Comparison of ENCODE assay signal across 11 mouse cellular contexts in genomic region chr11:102595341-102595820, GRCm38 (mm10). TPM values are rescaled to one million over a fixed set of nuclear protein-coding genes. Genes with fewer than 3 reads are reported as not detected.
DNase-seq lines count a peak whose midpoint lies in the region; ATAC-seq and TF ChIP-seq lines count a peak whose summit lies in the region.
"Had no signal": no experiment of that assay in that cellular context is flagged by ENCODE, and none has a peak within 500 bp of the region (broad histone marks: within the 10 kb centered on the region; RNA-seq: fewer than 3 reads in every experiment).

No protein-coding gene starts in this region.

- H3K9ac ChIP-seq in lung, embryonic 14.5 days: no peak overlapping the region
- H3K9ac ChIP-seq in forebrain, postnatal 0 days: 0 out of 2 replicates have a peak overlapping the region, but pooled peaks have one; percentile 0
- no peak overlapping the region for H3K9ac ChIP-seq in neural tube, embryonic 15.5 days (replicated peaks)

- 26% methylated on average over 4 of the region's 4 CpGs for WGBS in heart, embryonic 10.5 days
- WGBS in lung, embryonic 14.5 days: 15% methylated on average over 3 of the region's 4 CpGs
- 12% methylated on average over 4 of the region's 4 CpGs for WGBS in forebrain, postnatal 0 days
- 8% methylated on average over 4 of the region's 4 CpGs for WGBS in neural tube, embryonic 15.5 days

- no peaks in the 10 kb centered on the region for H3K9me3 ChIP-seq in heart, embryonic 10.5 days
- H3K9me3 ChIP-seq in lung, embryonic 14.5 days (ENCODE audit: low read depth, low read length): no peaks in the 10 kb centered on the region
- no peaks in the 10 kb centered on the region for H3K9me3 ChIP-seq in forebrain, postnatal 0 days (ENCODE audit: low read length)
- H3K9me3 ChIP-seq in neural tube, embryonic 15.5 days (replicated peaks): no peaks in the 10 kb centered on the region

- no peak for TF ChIP-seq CTCF in lung, embryonic 14.5 days (IDR thresholded peaks at IDR 0.05; ENCODE audit: low read depth)
- TF ChIP-seq CTCF in forebrain, postnatal 0 days (IDR thresholded peaks at IDR 0.05; ENCODE audit: low read depth): no peak

- peak; percentile 64 for DNase-seq in heart, embryonic 10.5 days (ENCODE audit: low spot score)
- no peak for DNase-seq in heart, adult 11 months
- peak; percentile 72 for DNase-seq in lung, embryonic 14.5 days
- DNase-seq in lung, postnatal 14 days: no peak
- DNase-seq in forebrain, postnatal 0 days: no peak
- DNase-seq in urinary bladder, adult 18-20 months (ENCODE audit: low spot score in 2 of 2): no peak
- DNase-seq in thymus, postnatal 0 days (ENCODE audit: low spot score): no peak
- DNase-seq: cerebellum, postnatal 10 days; gastrocnemius, postnatal 36 days; lung, postnatal 36 days had no signal

- H3K36me3 ChIP-seq in heart, embryonic 10.5 days: no peaks in the 10 kb centered on the region
- H3K36me3 ChIP-seq in lung, embryonic 14.5 days (ENCODE audit: insufficient read depth): no peaks in the 10 kb centered on the region
- no peaks in the 10 kb centered on the region for H3K36me3 ChIP-seq in forebrain, postnatal 0 days (ENCODE audit: insufficient read depth)
- H3K36me3 ChIP-seq in neural tube, embryonic 15.5 days: no peaks in the 10 kb centered on the region

- peak overlapping the region; percentile 80 for H3K27ac ChIP-seq in heart, embryonic 10.5 days
- peak overlapping the region; percentile 61 for H3K27ac ChIP-seq in lung, embryonic 14.5 days (ENCODE audit: low read depth)
- H3K27ac ChIP-seq in forebrain, postnatal 0 days (ENCODE audit: low read depth, low read length): no peak overlapping the region
- H3K27ac ChIP-seq in neural tube, embryonic 15.5 days (replicated peaks): peak overlapping the region; percentile 38

- peaks cover 11% of the 10 kb centered on the region for H3K4me1 ChIP-seq in heart, embryonic 10.5 days
- no peaks in the 10 kb centered on the region for H3K4me1 ChIP-seq in lung, embryonic 14.5 days (ENCODE audit: insufficient read depth)
- no peaks in the 10 kb centered on the region for H3K4me1 ChIP-seq in forebrain, postnatal 0 days (ENCODE audit: insufficient read depth)
- H3K4me1 ChIP-seq in neural tube, embryonic 15.5 days: peaks cover 9% of the 10 kb centered on the region

- H3K4me2 ChIP-seq in lung, embryonic 14.5 days: peak overlapping the region; percentile 13
- H3K4me2 ChIP-seq in forebrain, postnatal 0 days (ENCODE audit: low read depth): no peak overlapping the region
- 0 out of 2 replicates have a peak overlapping the region, but pooled peaks have one; percentile 20 for H3K4me2 ChIP-seq in neural tube, embryonic 15.5 days

- H3K4me3 ChIP-seq in heart, embryonic 10.5 days: peak overlapping the region; percentile 16; the same call in 1 of the 2 replicates
- H3K4me3 ChIP-seq in lung, embryonic 14.5 days (ENCODE audit: low read depth, low read length): no peak overlapping the region
- no peak overlapping the region for H3K4me3 ChIP-seq in forebrain, postnatal 0 days (ENCODE audit: low read depth, low read length)
- H3K4me3 ChIP-seq in neural tube, embryonic 15.5 days (replicated peaks): no peak overlapping the region

- 0 out of 2 replicates have a peak, but pooled peaks cover 5% of the 10 kb centered on the region for H3K27me3 ChIP-seq in heart, embryonic 10.5 days (ENCODE audit: insufficient read depth, poor library complexity, severe bottlenecking)
- H3K27me3 ChIP-seq in lung, embryonic 14.5 days (ENCODE audit: insufficient read depth, low read length): no peaks in the 10 kb centered on the region
- H3K27me3 ChIP-seq in forebrain, postnatal 0 days (ENCODE audit: insufficient read depth, low read length): no peaks in the 10 kb centered on the region
- no peaks in the 10 kb centered on the region for H3K27me3 ChIP-seq in neural tube, embryonic 15.5 days (replicated peaks)

- peak; percentile 85 for ATAC-seq in lung, embryonic 14.5 days (ENCODE audit: insufficient read depth)
- no peak for ATAC-seq in forebrain, postnatal 0 days
- ATAC-seq in neural tube, embryonic 15.5 days (ENCODE audit: low FRiP score): no peak

RNA-seq across cellular contexts. Expression of gene Fzd2, which starts 8.8 kb away (rescaled TPM):
- polyA plus RNA-seq in heart, embryonic 10.5 days (2016; fragmentation: Nextera tagmentation; extraction: Ambion mirVana): 22.9 and 34.5 TPM in 2 replicates
- polyA plus RNA-seq in lung, embryonic 14.5 days (2014; fragmentation: Nextera tagmentation; extraction: Ambion mirVana): 40.0 and 42.9 TPM in 2 replicates
- total RNA-seq in forebrain, postnatal 0 days (2014; rRNA removed): 12.0 and 15.2 TPM in 2 replicates
- polyA plus RNA-seq in forebrain, postnatal 0 days (2015; fragmentation: Nextera tagmentation; extraction: Ambion mirVana): 4.5 and 4.6 TPM in 2 replicates
- 8.0 and 10.8 TPM in 2 replicates for polyA plus RNA-seq in neural tube, embryonic 15.5 days (2015; fragmentation: Nextera tagmentation; extraction: Ambion mirVana)
- polyA plus RNA-seq in thymus, postnatal 0 days (2015; fragmentation: Nextera tagmentation; extraction: Ambion mirVana): 3.9 and 4.3 TPM in 2 replicates

RNA-seq across cellular contexts. Expression of gene Gm11627, which starts 16.1 kb away (rescaled TPM):
- polyA plus RNA-seq in heart, embryonic 10.5 days (2016; fragmentation: Nextera tagmentation; extraction: Ambion mirVana): 11.6 and 13.5 TPM in 2 replicates
- polyA plus RNA-seq in lung, embryonic 14.5 days (2014; fragmentation: Nextera tagmentation; extraction: Ambion mirVana): 14.3 and 15.3 TPM in 2 replicates
- 2.6 and 5.5 TPM in 2 replicates for total RNA-seq in forebrain, postnatal 0 days (2014; rRNA removed)
- 3.7 and 5.9 TPM in 2 replicates for polyA plus RNA-seq in forebrain, postnatal 0 days (2015; fragmentation: Nextera tagmentation; extraction: Ambion mirVana)
- 6.6 and 7.1 TPM in 2 replicates for polyA plus RNA-seq in neural tube, embryonic 15.5 days (2015; fragmentation: Nextera tagmentation; extraction: Ambion mirVana)
- polyA plus RNA-seq in thymus, postnatal 0 days (2015; fragmentation: Nextera tagmentation; extraction: Ambion mirVana): 0.52 and 1.2 TPM in 2 replicates
- total RNA-seq: gastrocnemius, postnatal 36 days had no signal

RNA-seq across cellular contexts. Expression of gene Gpatch8, which starts 39.2 kb away (rescaled TPM):
- 45.7 and 47.0 TPM in 2 replicates for polyA plus RNA-seq in heart, embryonic 10.5 days (2016; fragmentation: Nextera tagmentation; extraction: Ambion mirVana)
- polyA plus RNA-seq in lung, embryonic 14.5 days (2014; fragmentation: Nextera tagmentation; extraction: Ambion mirVana): 47.0 and 49.4 TPM in 2 replicates
- 29.5 and 31.1 TPM in 2 replicates for total RNA-seq in forebrain, postnatal 0 days (2014; rRNA removed)
- polyA plus RNA-seq in forebrain, postnatal 0 days (2015; fragmentation: Nextera tagmentation; extraction: Ambion mirVana): 25.2 and 45.5 TPM in 2 replicates
- 68.2 and 71.6 TPM in 2 replicates for polyA plus RNA-seq in neural tube, embryonic 15.5 days (2015; fragmentation: Nextera tagmentation; extraction: Ambion mirVana)
- polyA plus RNA-seq in thymus, postnatal 0 days (2015; fragmentation: Nextera tagmentation; extraction: Ambion mirVana): 32.4 and 41.0 TPM in 2 replicates

Comparison
In these comparisons a context has a peak if more than half of its experiments do, and no peak if none do; other contexts are left out.
1. DNase-seq: peak in heart, embryonic 10.5 days (single experiment) and lung, embryonic 14.5 days (single experiment); none in heart, adult 11 months (single experiment), lung, postnatal 14 days (single experiment), forebrain, postnatal 0 days (single experiment), urinary bladder, adult 18-20 months (0 of 2) and thymus, postnatal 0 days (single experiment).